Mouse (Mus musculus) ES-E14 (cell line): ENCODE measurements at regions not wholly inside any gene's neighbourhood (a gene's known extent, or its start where the extent isn't known, plus 50 kb on each side); places are given as distances from the start of the nearest gene placed in this dataset.

Experiments used
- ZC3H11A ChIP-seq: IDR thresholded peaks from 2 replicates; pipeline ENCODE4 v1.6.1; 2012; ENCODE audit warnings: low read depth, mild to moderate bottlenecking, inconsistent platforms, low read length, borderline replicate concordance
- ZNF384 ChIP-seq: IDR thresholded peaks from 2 replicates; pipeline ENCODE4 v1.6.1; 2012; ENCODE audit warnings: low read depth, low read length, inconsistent platforms

- TF ChIP-seq ZC3H11A (no peak), ZNF384 (no peak)
Measured at GRCm38 (mm10) chr10:125902668-125903067, 63.3 kb upstream of the Lrig3 start.
